Mouse (Mus musculus) testis, adult 2 months (tissue): ENCODE measurements around the gene Zfp740. TPM values are rescaled to one million over a fixed set of nuclear protein-coding genes. Genes with fewer than 3 reads are reported as not detected.
A peak's percentile ranks its signal among the peaks of the same experiment; 100 is the strongest.

Experiments used
- H3K27ac ChIP-seq: fragments of 200-500 bp; 2 replicates; pipeline ENCODE4 v1.5.1; 2012; ENCODE audit warnings: low read depth, low read length; ENCODE audit not compliant: control insufficient read depth, insufficient read depth
- H3K27me3 ChIP-seq: fragments of 200-500 bp; 2 replicates; pipeline ENCODE4 v1.6.1; 2012; ENCODE audit warnings: mild to moderate bottlenecking, low read length, moderate library complexity; ENCODE audit not compliant: control insufficient read depth, insufficient read depth
- H3K36me3 ChIP-seq: fragments of 200-500 bp; 2 replicates; pipeline ENCODE4 v1.6.1; 2012; ENCODE audit warnings: mild to moderate bottlenecking, low read length; ENCODE audit not compliant: control insufficient read depth, insufficient read depth
- H3K4me1 ChIP-seq: fragments of 200-500 bp; 2 replicates; pipeline ENCODE4 v1.6.1; 2012; ENCODE audit warnings: low read length; ENCODE audit not compliant: control insufficient read depth, insufficient read depth
- H3K4me3 ChIP-seq: fragments of 200-500 bp; 2 replicates; pipeline ENCODE4 v1.5.1; 2012; ENCODE audit warnings: low read depth, mild to moderate bottlenecking, low read length, moderate library complexity, mixed read lengths; ENCODE audit not compliant: control insufficient read depth
- CTCF ChIP-seq: fragments of 200-500 bp; IDR thresholded peaks from 2 replicates; pipeline ENCODE4 v1.5.1; 2012; ENCODE audit warnings: low read depth, mild to moderate bottlenecking, inconsistent platforms, low read length, moderate library complexity; ENCODE audit not compliant: control insufficient read depth, insufficient read depth, insufficient replicate concordance
- POLR2A ChIP-seq: fragments of 200-500 bp; IDR thresholded peaks from 2 replicates; pipeline ENCODE4 v1.6.1; 2012; ENCODE audit warnings: low read depth, mild to moderate bottlenecking, inconsistent platforms, low read length, moderate library complexity; ENCODE audit not compliant: control insufficient read depth
- polyA plus RNA-seq: library from polyadenylated mRNA; depleted of rRNA; stranded (reverse); fragments of >200 nt; gene quantifications from 2 replicates; pipeline ENCODE4 v1.2.3, GENCODE M21; 2012

Zfp740 gene
- polyA plus RNA-seq, 1 experiment, result 11.3 TPM

- Histone ChIP-seq H3K27me3 (no peaks in the 10 kb centered on the region), H3K4me1 (no peaks in the 10 kb centered on the region), H3K36me3 (no peaks in the 10 kb centered on the region), H3K4me3 (no peak overlapping the region), H3K27ac (no peak overlapping the region; the same call in 1 of the 2 replicates)
- no peak for TF ChIP-seq CTCF
Observed at GRCm38 (mm10) chr15:102167620-102168021, 35.4 kb upstream of the Zfp740 start.

GRCm38 (mm10) chr15:102169064-102169463 is 34.0 kb upstream of the Zfp740 start:
- H3K27ac ChIP-seq, result no peak overlapping the region
- no peaks in the 10 kb centered on the region for H3K4me1 ChIP-seq
- TF ChIP-seq CTCF, result no peak
- no peak for TF ChIP-seq POLR2A
- no peaks in the 10 kb centered on the region for H3K27me3 ChIP-seq
- no peaks in the 10 kb centered on the region for H3K36me3 ChIP-seq
- H3K4me3 ChIP-seq, result no peak overlapping the region

- H3K4me3 ChIP-seq, result no peak overlapping the region
- no peaks in the 10 kb centered on the region for H3K27me3 ChIP-seq
- no peak overlapping the region for H3K27ac ChIP-seq
- H3K4me1 ChIP-seq, result no peaks in the 10 kb centered on the region
- H3K36me3 ChIP-seq, result no peaks in the 10 kb centered on the region
- TF ChIP-seq POLR2A (no peak), CTCF (no peak)
Observed at GRCm38 (mm10) chr15:102173581-102173980, 29.5 kb upstream of the Zfp740 start.

GRCm38 (mm10) chr15:102175736-102176319 is 27.2 kb upstream of the Zfp740 start:
- TF ChIP-seq POLR2A (no peak), CTCF (no peak)
- Histone ChIP-seq H3K27me3 (no peaks in the 10 kb centered on the region), H3K4me1 (no peaks in the 10 kb centered on the region), H3K27ac (no peak overlapping the region), H3K4me3 (no peak overlapping the region), H3K36me3 (no peaks in the 10 kb centered on the region)

DNA sequence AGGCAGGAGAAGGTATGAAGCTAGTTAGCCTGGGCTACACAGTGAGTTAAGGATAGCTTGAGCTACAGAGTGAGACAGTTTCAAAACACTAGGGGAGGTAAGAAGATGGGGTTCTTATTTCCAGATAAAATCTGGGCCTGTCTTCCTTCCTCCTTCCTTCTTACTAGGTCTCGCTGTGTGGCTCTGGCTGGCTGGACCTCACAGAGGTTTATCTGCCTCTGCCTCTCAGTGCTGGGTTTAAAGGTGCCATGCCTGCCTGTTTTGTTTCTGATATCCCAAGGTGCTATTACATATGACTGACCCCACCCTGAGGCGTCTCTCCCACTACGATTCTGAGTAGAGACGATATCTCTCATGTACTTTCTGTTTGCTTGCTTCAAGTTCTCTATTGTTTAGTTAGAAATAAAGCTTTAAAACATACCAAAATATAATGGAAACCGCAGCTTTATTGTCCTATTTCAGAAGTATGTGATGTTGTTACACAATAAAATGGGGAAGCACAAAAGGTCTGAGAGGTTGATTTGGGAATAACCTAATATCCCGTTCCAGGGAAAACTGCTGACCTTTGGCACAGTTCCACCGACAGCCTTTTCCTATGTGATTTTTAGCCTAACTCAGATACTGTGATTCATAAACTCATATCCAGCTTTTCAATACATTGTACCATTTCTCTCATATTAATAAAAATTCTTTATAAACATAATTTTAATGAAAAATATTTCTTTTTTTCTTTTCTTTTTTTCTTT is 26.3 kb upstream of the Zfp740 start:
- Histone ChIP-seq H3K4me3 (no peak overlapping the region), H3K36me3 (no peaks in the 10 kb centered on the region), H3K27ac (no peak overlapping the region), H3K4me1 (no peaks in the 10 kb centered on the region), H3K27me3 (no peaks in the 10 kb centered on the region)
- TF ChIP-seq POLR2A (no peak), CTCF (no peak)

GRCm38 (mm10) chr15:102177417-102177816 is 25.6 kb upstream of the Zfp740 start:
- TF ChIP-seq POLR2A, result no peak
- no peak for TF ChIP-seq CTCF
- Histone ChIP-seq H3K4me1 (no peaks in the 10 kb centered on the region), H3K27me3 (no peaks in the 10 kb centered on the region), H3K27ac (no peak overlapping the region), H3K36me3 (no peaks in the 10 kb centered on the region), H3K4me3 (no peak overlapping the region)

- Histone ChIP-seq H3K36me3 (no peaks in the 10 kb centered on the region), H3K4me3 (no peak overlapping the region), H3K4me1 (no peaks in the 10 kb centered on the region), H3K27me3 (no peaks in the 10 kb centered on the region), H3K27ac (no peak overlapping the region)
- TF ChIP-seq POLR2A (no peak), CTCF (peak; percentile 37; the same call in 1 of the 2 replicates)
Observed at GRCm38 (mm10) chr15:102178279-102178678, 24.8 kb upstream of the Zfp740 start.

DNA sequence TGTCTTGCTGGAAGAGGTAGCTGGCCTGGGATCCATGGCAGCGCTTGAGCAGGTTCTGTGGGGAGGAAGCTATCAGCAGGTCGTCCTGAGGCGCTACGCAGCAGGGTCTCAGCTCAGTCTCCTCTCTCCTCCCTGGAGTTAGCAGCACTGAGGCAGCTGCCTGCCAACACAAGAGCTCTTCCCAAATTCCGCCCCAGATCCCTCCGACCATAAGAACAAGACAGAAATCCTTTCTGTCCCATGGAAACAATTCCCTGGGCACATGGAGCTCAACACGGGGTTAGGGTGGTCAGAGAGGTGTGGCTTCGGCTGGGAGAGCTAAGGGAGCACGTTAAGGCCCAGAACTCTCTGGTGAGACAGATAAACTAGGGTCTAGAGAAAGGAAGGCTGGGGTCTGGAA is 23.9 kb upstream of the Zfp740 start:
- TF ChIP-seq CTCF (no peak), POLR2A (no peak)
- no peaks in the 10 kb centered on the region for H3K27me3 ChIP-seq
- H3K36me3 ChIP-seq, result no peaks in the 10 kb centered on the region
- H3K27ac ChIP-seq, result no peak overlapping the region
- no peaks in the 10 kb centered on the region for H3K4me1 ChIP-seq
- H3K4me3 ChIP-seq, result no peak overlapping the region
